Mouse (Mus musculus): ENCODE results near the gene Gm42688.

The Gm42688 gene

DNA sequence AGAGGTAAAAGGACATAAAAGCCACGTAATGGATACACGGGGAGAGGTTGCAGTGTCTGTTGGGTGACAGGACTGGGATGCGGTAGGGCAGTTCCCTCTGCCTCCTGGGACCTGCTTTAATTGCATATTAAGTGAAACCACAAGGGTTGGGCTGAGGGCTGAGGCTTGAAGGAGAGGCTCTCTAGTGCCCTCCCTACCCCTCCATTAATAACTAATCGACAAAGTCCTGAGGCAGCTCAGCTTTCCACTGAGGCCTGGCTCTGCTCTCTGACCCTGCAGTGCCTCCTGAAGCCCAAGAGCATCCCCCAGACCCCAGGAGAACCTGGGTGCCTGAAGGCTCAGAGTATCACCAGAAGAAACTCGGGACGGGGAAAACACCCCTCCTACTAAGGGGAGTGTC is 16.9 kb upstream of the Gm42688 start:
- no peak for DNase-seq (ENCODE audit: low spot score in 2 of 2)

DNA sequence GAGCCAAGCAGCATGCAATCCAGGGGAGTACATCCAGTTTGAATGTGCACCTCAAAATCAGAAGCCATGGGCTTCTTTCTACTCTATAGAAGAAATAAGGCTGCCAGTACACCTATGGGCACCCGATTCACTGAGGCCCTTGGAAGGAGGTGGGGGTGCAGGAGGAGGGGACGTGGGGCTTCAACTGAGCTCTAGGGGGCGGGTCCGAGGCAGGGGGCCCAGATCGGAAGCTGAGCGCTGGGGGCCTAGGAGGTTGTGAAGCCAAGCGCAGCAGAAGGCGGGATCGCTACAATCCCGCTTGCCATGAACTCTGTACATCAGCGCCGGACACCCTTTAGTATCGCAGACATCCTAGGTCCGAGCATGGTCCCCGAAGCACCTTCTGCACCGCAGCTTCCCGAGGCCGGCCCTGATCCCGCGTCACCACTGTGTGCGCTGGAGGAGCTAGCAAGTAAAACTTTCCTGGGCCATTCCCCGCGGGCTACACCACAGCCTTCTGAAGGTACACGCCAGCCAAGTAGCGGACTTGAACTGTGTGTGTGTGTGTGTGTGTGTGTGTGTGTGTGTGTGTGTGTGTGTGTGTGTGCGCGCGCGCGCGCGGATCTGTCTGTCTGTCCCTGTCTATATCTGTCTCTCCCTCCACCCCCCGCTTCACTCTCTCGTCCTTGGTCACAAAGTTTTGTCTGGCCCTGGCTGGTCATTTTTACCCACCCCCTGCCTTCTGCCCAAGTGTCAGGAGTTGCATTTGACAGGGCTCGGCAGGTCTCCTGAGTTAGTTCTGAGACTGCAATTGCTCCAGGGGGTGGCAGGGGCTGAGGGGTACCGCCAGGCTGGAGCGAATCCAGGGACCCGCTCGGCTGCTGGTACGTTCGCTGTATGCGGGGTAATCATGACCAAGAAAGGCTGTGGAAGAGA is 15.0 kb upstream of the Gm42688 start, which contains the start of gene Lbx2:
TSS of gene Lbx2 (plus strand) at position 247 of the 915 bp plus-strand sequence.
- DNase-seq (ENCODE audit: low spot score in 2 of 2): no peak

DNA sequence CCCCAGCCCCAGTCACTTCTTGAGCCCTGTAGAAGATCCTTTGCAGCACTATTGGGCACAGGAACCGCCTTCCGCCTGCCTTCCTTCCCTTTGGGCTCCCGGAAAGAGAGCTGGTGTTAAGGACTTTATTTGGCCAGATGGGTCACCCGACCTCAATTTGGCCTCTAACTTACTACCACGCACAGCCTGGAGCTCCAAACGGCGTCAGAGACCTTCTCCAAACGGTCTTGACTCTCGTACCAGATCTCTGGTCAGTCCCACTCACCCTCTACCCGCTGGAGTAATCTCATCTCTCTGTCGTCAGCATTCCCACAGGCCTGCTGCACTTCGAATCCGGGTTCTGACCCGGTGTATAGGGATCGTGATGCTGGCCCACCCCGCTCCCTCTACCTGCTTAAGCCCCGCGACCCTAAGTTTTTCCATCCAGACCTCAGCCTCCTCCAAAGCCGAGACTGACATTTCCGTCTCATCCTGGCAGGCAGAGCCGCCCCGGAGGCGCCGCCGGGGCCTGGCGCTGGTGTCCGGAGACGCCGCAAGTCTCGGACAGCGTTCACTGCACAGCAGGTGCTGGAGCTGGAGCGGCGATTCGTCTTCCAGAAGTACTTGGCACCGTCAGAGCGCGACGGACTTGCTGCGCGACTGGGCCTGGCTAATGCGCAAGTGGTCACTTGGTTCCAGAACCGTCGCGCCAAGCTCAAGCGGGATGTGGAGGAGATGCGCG is 14.1 kb upstream of the Gm42688 start:
- DNase-seq (ENCODE audit: low spot score in 2 of 2): no peak

DNA sequence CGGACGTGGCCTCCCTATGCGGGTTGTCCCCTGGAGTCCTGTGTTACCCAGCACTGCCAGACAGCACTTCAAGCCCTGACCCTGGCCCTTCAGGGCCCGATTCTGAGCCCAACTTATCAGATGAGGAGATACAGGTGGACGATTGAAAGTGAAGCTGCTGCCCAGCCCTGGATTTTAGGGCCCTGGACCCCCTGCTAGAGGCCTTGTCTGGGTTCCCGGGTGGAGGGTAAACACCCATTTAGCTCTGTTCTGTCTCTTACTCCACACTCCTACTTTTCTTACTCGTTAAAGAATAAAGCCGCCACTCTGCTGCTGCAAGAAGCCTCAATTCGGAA is 13.5 kb upstream of the Gm42688 start:
- DNase-seq (ENCODE audit: low spot score in 2 of 2): no peak

DNA sequence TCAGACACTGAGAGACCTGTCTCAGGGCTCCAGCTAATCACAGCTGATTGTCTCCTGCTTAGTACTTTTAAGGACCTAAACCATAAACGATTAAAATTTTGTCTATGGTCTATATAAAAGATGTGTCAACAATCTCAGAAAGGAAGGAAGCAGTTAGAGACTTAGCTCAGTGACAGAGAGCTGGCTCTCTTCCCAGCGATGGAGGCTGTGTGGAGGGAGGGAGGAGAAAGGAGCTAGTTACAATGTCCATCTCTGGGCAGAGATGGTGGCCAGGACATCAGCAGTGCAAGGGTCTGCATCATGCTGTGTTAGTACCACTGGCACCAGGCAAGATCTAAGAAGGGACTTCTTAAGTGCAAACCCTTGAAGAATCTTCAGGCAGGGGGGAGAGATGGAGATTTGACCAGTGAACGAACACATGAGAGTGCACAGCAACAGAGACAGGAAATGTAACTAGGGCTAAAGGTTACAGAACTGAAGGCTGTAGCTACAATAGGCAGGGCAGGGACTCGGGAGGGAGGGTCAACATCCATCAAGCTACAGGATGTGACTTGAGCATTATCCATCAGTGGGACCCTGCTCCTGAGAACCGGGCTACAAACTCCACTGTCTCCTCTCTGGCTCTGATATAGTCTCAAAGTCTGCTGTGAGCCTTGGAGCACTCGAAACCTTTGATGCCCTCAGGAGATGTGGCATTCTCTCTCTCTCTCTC is 8.8 kb upstream of the Gm42688 start:
- DNase-seq (ENCODE audit: low spot score in 2 of 2): no peak

DNA sequence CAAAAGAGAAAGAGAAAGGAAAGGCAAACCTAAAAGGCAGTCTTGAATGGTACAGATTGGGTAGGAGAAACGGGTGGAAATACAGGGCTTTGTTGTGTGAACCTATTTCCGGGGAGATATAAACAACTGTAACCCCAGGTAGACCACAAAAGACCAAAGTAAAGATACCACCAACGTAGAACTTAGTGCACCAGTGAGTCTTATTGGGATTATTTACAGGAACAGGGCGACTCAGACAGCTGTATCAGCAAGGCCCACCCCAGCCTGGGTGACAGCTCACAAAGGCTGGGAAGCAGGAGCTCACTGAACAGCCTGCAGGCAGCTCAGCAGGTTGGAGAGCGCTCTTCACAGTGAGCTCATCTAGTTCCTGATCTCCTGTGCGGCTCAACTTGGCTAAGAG is 5.4 kb upstream of the Gm42688 start:
- no peak for DNase-seq (ENCODE audit: low spot score in 2 of 2)

DNA sequence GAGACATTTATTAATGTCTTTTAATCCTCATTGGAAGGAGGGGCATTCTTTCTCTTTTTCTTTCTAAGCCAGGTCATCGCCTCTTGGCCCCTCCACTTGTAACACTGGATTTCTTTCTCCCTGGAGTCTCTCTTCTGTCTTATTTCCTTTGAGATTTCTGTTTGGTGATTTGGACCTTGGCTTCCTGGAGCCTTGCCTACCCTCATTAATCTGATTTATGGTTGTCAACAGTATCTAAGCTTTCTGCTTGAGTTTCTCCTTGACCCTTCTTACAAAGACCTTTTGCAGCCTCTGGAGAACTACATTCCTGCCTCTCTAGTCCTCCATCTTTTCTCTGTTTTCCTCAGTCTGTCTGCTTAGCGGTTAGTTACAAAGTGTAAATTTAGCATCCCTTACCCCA is 3.0 kb upstream of the Gm42688 start:
- DNase-seq (ENCODE audit: low spot score in 2 of 2): no peak

DNA sequence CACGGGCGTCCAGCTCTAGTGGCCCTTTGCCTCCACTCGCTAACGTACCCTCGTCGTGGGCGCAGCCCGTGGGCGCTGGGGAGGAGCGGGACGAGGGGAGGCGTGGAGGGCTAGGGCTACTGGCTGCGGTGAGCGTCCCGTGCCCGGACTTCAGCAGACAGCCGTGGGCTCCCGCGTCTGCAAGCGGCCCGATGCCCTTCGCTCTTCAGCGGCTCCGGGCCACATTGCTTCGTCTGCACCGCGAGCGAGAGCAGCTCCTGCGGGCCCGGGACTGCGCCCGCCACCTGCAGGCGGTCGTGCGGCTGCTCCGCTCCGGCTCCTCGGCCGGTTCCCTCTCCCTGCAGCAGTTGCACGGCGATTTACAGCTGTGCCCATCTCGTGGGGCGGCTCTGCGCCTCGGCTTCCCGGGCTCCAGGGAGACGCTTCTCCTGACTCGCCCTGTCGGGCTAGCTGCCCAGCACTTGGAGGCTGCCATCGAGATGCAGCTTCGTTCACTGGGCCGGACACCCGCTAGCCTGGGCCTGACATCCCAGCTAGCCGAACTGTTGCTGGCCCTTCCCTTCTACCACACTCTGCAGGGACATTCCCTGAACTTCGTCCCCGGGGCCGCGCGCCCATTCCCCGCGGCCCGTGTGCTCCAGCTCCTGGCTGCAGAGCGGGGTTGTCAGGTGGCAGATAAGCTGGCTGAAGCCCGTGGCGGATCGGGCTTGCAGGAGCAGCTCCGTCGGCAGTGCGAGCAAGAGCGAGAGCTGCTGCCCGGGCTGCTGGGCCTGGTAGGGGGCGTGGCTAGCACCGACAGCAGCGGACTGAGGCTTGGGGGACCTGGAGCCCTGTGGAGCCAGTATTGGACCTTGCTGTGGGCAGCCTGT is 505 bp downstream of the Gm42688 start:
- DNase-seq (ENCODE audit: low spot score in 2 of 2): peak in 1 of 2 experiments; percentile 25

DNA sequence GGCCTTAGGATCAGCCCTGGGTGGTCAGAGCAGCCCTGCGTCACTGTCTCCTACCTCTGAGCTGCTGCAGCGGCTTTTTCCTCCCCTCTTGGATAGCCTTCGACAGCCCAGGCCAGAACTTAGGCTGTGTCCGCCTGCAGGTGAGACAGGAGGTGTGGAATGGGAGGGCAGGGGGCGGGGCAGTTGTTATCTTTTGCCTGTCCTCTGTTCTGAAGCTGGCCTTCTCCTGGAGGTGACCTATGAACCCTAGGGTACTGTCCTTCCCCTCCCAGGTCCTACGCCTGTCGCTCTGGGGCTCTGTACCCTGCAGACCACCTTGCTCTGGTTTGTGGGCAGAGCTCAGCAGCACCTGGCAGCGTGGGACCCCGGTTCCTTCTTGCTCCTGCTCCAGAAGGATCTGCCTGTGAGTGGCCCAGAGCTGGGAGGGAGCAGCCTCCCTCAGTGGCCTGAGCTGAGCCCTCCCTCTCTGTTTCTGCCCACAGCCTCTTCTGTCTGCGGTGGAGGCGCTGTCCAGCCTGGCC is 1.8 kb downstream of the Gm42688 start:
- no peak for DNase-seq (ENCODE audit: low spot score in 2 of 2)

DNA sequence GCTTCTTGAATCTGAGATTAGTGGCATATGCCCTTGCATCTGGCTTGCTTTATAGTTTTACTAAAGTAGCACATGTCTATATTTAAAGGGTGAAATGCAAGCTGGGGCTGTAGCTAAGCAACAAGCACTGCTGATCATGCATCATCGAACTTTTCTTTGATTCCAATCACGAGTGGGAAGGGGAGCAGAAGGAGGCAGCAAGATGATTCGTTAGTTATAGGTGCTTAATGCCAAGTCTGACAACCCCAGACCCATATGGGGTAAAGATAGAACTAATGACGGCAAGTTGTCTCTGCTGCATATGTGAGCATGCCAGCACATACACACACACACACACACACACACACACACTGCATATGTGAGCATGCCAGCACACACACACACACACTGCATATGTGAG is 2.7 kb downstream of the Gm42688 start:
- DNase-seq (ENCODE audit: low spot score in 2 of 2): no peak

DNA sequence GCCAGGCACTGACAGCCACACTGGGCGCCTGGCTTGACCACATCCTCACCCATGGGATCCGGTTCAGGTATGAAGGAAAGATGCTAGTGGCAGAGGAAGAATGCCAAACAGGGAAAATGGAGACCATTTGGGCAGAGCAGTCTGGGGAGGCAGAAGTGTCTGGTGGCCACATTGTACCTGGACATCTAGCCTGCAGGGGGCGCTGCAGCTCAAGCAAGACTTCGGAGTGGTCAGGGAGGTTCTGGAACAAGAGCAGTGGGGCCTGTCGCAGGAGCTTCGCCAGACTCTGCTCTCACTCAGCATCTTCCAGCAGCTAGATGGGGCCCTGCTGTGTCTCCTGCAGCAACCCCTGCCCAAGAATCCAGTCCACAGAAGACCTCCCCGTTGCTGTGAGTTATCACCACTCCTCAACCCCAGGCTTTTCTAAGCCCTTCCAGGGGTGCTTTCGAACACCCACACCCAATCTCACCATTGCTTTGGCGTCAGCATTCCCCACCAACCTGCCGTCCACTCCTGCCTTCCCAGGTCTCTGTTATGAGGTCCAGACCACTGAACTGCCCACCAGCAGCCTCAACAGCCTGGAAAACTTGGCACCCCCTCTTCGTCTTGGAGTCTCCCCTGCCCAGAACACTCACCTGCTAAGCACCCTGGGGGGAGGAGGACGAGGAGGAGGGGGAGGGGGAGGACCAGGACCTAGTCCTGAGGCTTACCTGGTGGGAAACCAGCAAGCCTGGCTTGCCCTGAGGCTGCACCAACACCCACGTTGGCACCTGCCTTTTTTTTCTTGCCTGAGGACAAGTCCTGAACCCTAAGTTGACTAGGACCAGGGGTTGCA is 6.4 kb downstream of the Gm42688 start:
- DNase-seq (ENCODE audit: low spot score in 2 of 2): peak in 1 of 2 experiments; percentile 62

DNA sequence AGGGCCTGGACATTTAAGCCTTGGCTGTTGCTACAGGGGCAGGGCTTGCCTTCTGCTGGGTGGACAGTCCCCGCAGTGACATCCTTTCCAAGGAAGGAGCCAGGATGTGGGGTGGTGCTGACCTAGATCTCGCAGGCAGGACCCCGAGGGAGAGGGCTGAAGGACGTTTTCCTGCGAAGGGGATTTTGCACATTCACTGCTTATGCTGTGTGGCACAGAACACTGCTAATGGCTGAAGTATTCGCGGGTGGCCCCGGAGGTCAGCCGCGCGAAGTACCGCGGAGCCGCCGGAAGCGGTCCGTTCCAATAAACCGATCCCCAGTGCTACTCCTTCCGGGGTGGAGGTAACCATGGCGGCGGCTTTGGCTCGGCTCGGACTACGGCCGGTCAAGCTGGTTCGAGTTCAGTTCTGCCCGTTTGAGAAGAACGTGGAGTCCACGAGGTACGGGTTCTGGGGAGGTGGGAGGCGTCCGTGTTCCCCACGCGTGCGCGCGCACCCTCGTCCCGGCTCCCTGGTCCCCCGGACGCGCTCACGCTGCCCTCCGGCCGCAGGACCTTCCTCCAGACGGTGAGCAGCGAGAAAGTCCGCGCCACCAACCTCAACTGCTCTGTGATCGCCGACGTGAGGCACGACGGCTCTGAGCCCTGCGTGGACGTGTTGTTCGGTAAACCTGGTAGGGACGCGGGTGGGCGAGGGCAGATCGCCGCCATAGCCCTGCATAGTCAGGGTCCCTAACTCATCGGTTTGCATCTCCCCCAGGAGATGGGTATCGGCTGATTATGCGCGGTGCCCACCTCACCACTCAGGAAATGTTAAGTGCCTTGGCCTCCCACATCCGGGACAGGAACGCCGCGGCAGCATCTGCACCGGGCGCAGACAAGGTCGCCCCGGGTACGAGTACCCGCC is 7.6 kb downstream of the Gm42688 start, which contains the start of gene Mrpl53:
TSS of gene Mrpl53 (plus strand) at position 279 of the 907 bp plus-strand sequence.
- peak; percentile 63 to 74 for DNase-seq (ENCODE audit: low spot score in 2 of 2)

DNA sequence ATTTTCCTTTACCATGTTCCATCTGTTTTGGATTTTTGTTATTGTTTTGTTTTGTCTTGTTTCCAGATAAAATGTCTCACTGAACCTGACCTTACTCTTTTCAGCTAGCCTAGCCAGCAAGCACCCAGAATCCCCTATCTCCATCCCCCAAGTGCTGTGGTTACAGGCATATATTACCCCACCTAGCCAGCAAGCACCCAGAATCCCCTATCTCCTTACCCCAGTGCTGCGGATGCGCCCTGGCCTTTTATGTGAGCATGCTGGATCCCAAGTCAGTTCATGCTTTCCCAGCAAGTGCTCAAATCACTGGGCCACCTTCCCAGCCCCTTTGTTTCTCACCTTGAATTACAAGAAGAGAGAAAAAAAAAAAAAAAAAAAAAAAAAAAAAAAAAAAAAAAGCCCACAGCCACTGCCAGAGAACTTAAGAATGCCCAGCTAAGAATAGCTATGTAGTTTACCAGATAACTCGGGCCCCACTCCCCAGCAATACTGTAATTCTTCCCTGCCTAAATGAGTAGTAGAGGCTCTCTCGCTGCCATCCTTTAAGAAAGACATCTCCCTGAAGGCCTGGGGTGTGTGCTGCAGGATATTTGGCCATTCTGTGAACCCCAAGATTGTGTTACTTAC is 10.2 kb downstream of the Gm42688 start:
- DNase-seq (ENCODE audit: low spot score in 2 of 2): no peak

DNA sequence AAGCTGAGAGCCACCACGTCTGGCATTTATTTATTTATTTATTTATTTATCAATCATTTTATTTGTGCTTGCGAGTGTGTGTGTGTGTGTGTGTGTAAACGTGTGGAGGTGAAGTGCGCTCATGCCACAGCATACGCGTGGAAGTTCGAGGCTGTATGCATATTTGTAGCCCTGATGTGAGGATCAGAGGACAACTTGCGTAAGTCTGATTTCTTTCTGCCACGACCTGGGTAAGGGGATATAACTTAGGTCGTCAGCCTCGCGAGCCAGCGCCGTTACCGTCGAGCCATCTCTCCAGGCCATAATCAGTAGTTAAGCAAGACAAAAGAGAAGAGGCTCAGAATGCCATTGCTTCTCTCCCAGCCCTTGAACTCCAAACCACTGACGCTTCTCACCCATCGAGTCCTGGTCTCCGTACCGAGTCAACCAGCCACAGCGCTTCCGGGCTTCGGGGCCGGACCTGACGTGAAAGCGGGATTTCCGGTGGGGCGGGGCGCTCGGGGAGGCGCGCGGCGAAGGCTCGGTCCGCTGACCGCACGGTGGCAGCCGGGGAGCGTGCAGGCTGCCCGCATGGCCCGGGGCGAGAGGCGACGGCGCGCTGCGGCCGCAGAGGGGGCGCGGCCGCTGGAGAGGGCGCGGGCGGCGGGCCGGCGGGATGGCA is 13.7 kb downstream of the Gm42688 start, which contains the start of gene Mogs:
TSS of gene Mogs (plus strand) at position 486 of the 661 bp plus-strand sequence.
- DNase-seq (ENCODE audit: low spot score in 2 of 2): peak; percentile 85 to 88

DNA sequence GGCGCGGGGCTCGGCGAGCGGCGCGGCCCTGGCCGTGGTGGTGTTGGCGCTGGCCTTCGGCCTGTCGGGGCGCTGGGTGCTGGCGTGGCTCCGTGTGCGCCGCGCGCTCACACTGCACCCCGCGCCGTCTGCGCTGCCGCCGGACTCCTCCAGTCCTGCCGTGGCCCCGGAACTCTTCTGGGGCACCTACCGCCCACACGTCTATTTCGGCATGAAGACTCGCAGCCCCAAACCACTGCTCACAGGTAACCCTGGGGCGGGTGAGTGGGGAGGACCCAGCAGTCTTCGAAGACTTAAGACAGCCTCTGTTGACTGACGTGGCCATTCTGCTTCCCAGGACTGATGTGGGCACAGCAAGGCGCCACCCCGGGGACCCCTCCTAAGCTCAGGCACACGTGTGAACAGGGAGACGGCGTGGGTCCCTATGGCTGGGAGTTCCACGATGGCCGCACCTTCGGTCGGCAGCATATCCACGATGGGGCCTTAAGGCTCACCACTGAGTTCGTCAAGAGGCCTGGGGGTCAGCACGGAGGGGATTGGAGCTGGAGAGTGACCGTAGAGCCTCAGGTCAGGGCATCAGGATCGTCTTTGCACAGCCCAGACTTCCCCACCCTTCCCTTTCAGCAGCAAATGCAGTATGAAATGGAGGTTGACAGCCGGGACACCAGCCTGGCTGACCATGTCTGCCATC is 14.4 kb downstream of the Gm42688 start:
- DNase-seq (ENCODE audit: low spot score in 2 of 2): no peak

DNA sequence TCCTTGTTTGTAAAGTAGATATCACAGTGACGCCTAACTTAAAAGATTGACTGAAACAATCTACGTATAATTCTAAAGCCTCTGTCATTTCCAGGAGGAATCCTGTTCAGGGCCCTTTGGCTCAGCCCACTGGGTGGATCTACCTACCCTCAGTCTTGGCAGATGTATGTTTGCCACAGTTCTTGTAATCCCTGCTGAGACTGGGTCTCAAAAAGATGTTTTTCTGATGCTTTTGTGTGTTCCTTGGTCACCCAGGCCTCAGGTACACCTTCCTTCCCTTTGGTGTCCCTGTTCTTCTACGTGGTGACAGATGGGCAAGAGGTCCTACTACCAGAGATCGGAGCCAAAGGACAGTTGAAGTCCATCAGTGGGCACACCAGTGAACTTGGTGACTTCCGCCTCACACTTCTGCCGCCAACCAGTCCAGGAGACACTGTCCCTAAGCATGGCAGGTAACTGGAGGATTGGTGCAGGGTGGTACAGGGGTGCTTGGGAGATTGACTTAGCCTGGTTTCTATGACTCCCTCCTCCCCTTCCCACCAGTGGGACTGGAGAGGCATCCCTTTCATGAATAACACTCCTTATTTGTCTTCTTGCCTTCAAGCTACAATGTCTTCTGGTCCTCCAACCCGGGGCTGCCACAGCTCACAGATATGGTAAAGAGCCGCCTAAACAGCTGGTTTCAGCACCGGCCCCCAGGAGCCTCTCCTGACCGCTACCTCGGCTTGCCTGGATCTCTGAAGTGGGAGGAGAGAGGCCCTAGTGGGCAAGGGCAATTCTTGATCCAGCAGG is 15.2 kb downstream of the Gm42688 start:
- DNase-seq (ENCODE audit: low spot score in 2 of 2): no peak

DNA sequence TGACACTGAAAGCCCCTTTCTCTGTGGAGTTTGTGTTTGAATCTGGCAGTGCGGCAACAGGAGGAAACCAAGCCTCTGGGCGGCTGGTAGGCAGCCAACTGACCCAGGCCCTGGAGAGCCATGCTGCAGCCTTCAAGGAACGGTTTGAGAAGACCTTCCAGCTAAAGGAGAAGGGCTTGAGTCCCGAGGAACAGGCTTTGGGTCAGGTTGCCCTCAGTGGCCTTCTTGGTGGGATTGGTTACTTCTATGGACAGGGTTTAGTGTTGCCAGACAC is 15.7 kb downstream of the Gm42688 start:
- no peak for DNase-seq (ENCODE audit: low spot score in 2 of 2)

Measured in frontal cortex, postnatal 25 days (tissue).